Mouse (Mus musculus) liver, postnatal 0 days (tissue): Measurements from ENCODE around the gene Olfr829. TPM values are rescaled to one million over a fixed set of nuclear protein-coding genes. Genes with fewer than 3 reads are reported as not detected.
"Not testable (repeated sequence)": the region's sequence is repeated elsewhere in the genome, so short reads cannot be mapped to it uniquely, and the experiment has no call there.

Experiments
- ATAC-seq: fragments of 200-750 bp; cut with Nextera tagmentation; 2 replicates; pipeline ENCODE4 v1.8.0; 2017; ENCODE audit warnings: mild to moderate bottlenecking, moderate library complexity
- DNase-seq: peaks from one replicate; pipeline ENCODE4 v3.0.0-alpha.2; 2016
- H3K27ac ChIP-seq: fragments of 300-500 bp; sonication (generic); 2 replicates; pipeline ENCODE4 v1.5.1; 2014; ENCODE audit warnings: antibody characterized with exemption, moderate library complexity, mild to moderate bottlenecking, low read depth
- H3K27me3 ChIP-seq: fragments of 300-500 bp; sonication (generic); 2 replicates; pipeline ENCODE4 v1.6.1; 2014; ENCODE audit warnings: low read length, control low read depth, mixed read lengths; ENCODE audit not compliant: insufficient read depth
- H3K36me3 ChIP-seq: fragments of 300-500 bp; sonication (generic); replicated peaks from 2 replicates; pipeline ENCODE4 v1.6.1; 2014; ENCODE audit warnings: mild to moderate bottlenecking, control low read depth, low read length, moderate library complexity, mixed read lengths; ENCODE audit not compliant: insufficient read depth
- H3K4me1 ChIP-seq: fragments of 300-500 bp; sonication (generic); 2 replicates; pipeline ENCODE4 v1.6.1; 2014; ENCODE audit warnings: antibody characterized with exemption, mild to moderate bottlenecking, control low read depth; ENCODE audit not compliant: insufficient read depth
- H3K4me2 ChIP-seq: fragments of 300-500 bp; sonication (generic); 2 replicates; pipeline ENCODE4 v1.6.1; 2014; ENCODE audit warnings: low read depth, mild to moderate bottlenecking, low read length, moderate library complexity, mixed read lengths
- H3K4me3 ChIP-seq: fragments of 300-500 bp; sonication (generic); 2 replicates; pipeline ENCODE4 v1.5.1; 2014; ENCODE audit warnings: low read depth, low read length
- H3K9ac ChIP-seq: fragments of 300-500 bp; sonication (generic); replicated peaks from 2 replicates; pipeline ENCODE4 v1.6.1; 2014; ENCODE audit warnings: mild to moderate bottlenecking, moderate library complexity
- H3K9me3 ChIP-seq: fragments of 300-500 bp; sonication (generic); 2 replicates; pipeline ENCODE4 v1.6.1; 2016; ENCODE audit warnings: mild to moderate bottlenecking, control low read depth, low read length, mixed read lengths
- CTCF ChIP-seq: sonication (generic); IDR thresholded peaks from 2 replicates; pipeline ENCODE4 v1.5.1; 2016; ENCODE audit warnings: antibody characterized with exemption, low read depth
- EP300 ChIP-seq: IDR thresholded peaks from 2 replicates; pipeline ENCODE4 v1.6.1; 2016; ENCODE audit warnings: antibody characterized with exemption, low read depth, mild to moderate bottlenecking
- WGBS: fragments of 180-500 bp; shearing (Covaris S2); extraction: QIAGEN DNeasy Blood & Tissue Kit; methylation state at CpG from one replicate; pipeline ENCODE4 v1.1.7; 2014; ENCODE audit not compliant: insufficient replicate concordance; 5-methylcytosine and 5-hydroxymethylcytosine counted together
- polyA plus RNA-seq: library from polyadenylated mRNA; unstranded; fragments of >200 nt; fragmentation: Nextera tagmentation; extraction: Ambion mirVana; gene quantifications from 2 replicates; pipeline ENCODE4 v1.2.1, GENCODE M21; 2015

Gene Olfr829
- polyA plus RNA-seq, result not detected in 2 replicates

DNA sequence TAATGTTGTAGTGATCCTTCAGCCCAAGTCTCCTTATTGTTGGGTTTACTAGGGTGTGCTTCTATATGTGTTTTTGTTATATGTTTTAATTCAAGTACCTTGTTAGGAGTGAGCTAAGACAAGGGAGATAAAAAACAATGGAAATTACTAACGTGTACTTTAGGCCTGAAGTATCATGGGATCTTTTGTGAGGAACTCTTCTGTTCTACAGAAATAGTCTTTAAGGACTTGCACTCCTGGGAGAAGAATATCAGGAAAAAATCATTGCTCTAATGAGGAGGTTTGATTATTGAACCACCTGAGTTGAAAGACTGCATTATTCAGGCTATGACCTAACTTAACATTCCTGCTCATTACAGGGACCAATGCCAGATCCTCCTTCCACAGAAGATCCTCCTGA, at the start of gene Olfr829:
Gene Olfr829, plus strand, starts transcription at position 301 of the 400 bp plus-strand sequence.
- no peak within 1 kb of the TSS for H3K27ac ChIP-seq
- no peak within 1 kb of the TSS for H3K4me2 ChIP-seq
- H3K4me1 ChIP-seq, result no peaks in the 10 kb centered on the region
- no peaks in the 10 kb centered on the region for H3K36me3 ChIP-seq
- ATAC-seq (no peak), DNase-seq (no peak)
- H3K9ac ChIP-seq, result no peak within 1 kb of the TSS
- H3K27me3 ChIP-seq, result no peaks in the 10 kb centered on the region
- H3K4me3 ChIP-seq, result no peak within 1 kb of the TSS
- no peaks in the 10 kb centered on the region for H3K9me3 ChIP-seq
- WGBS, result 43% methylated on average over 1 of the region's 1 CpGs
- TF ChIP-seq EP300 (no peak), CTCF (no peak)

DNA sequence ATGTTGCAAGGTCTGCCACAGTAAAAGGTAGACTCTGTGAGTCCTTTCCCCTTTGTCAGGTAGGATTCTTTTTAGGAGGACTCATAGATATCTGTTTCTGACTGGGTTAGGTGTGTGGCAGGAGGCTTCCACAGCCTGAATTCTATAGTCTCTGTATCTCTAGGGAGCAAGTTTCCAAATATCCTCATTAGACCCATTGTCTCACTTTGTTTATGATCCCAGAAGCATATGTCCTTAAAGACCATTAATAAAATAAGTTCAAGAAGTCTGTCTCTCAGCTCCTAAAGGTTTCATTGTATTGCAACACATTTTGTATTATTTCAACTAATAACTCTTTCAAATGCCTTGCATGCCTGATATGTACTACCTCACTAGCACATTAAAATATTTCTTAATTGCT, 35.3 kb upstream of the Olfr829 start, which contains the start of gene Olfr828:
Gene Olfr828, minus strand, starts transcription at position 101 of the 400 bp plus-strand sequence.
- no peak within 1 kb of the TSS for H3K27ac ChIP-seq
- H3K4me3 ChIP-seq, result no peak within 1 kb of the TSS
- no peaks in the 10 kb centered on the region for H3K36me3 ChIP-seq
- TF ChIP-seq CTCF, result no peak
- no peak for TF ChIP-seq EP300
- no peak for DNase-seq
- H3K4me2 ChIP-seq, result no peak within 1 kb of the TSS
- H3K9me3 ChIP-seq, result no peaks in the 10 kb centered on the region
- H3K4me1 ChIP-seq, result no peaks in the 10 kb centered on the region
- no peak for ATAC-seq
- H3K9ac ChIP-seq, result no peak within 1 kb of the TSS
- H3K27me3 ChIP-seq, result no peaks in the 10 kb centered on the region

DNA sequence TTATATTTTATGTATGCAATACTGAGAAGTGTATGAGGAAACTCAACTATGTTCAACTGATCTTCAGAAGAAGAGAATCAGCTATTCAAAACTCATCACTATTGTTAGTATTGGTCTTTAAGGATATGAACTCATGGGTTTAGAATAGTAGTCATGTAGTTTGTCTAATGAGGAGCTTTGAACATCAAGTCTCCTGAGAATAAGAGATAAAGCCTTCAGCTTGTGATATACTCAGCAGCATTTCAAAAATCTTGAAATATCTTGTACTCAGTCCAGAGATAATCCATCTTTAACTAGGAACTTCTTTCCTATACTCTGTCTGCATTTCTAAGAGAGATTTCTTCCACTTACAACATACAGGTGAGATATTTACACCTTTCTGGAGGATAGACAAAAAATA, 19.7 kb downstream of the Olfr829 start, which contains the start of gene Olfr830:
Gene Olfr830, plus strand, starts transcription at position 301 of the 400 bp plus-strand sequence.
- Histone ChIP-seq H3K4me1 (no peaks in the 10 kb centered on the region), H3K36me3 (no peaks in the 10 kb centered on the region), H3K9me3 (no peaks in the 10 kb centered on the region), H3K9ac (no peak within 1 kb of the TSS), H3K4me2 (no peak within 1 kb of the TSS), H3K27ac (no peak within 1 kb of the TSS), H3K4me3 (no peak within 1 kb of the TSS), H3K27me3 (no peaks in the 10 kb centered on the region)
- TF ChIP-seq CTCF (no peak), EP300 (no peak)
- ATAC-seq (no peak), DNase-seq (no peak)

DNA sequence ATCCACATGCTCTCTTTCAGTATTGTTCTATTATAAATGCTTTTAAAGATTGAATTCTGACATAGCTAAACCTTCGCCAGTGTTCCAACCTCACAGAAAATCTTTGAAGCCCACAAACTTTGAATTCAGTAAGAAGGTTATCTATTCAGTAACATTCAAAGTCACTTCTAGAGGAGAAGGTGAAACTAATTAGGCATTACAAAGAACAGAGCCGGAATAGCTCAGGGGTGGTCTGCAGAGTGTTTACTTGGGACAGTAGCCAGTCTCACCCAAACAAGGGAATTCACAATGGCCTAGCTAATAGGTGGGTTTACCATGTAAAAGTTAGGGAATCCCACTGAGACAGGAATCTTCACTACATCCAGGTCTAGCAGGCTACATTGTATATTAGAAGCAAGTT, 53.0 kb downstream of the Olfr829 start:
- H3K27me3 ChIP-seq, H3K4me2 ChIP-seq, H3K4me1 ChIP-seq, H3K4me3 ChIP-seq, H3K9ac ChIP-seq, H3K36me3 ChIP-seq, H3K9me3 ChIP-seq, DNase-seq, ATAC-seq, H3K27ac ChIP-seq: not testable (repeated sequence)
- WGBS, result 51% methylated on average over 2 of the region's 2 CpGs

Other genes with a start within 250 kb of the Olfr829 start
- 0.33 and 0.38 TPM in 2 replicates for gene Muc16, start 180.4 kb upstream of the Olfr829 start, polyA plus RNA-seq
- gene Olfr24, start 90.9 kb upstream of the Olfr829 start, polyA plus RNA-seq, result not detected in 2 replicates
- not detected in 2 replicates for gene Olfr828, start 35.4 kb upstream of the Olfr829 start, polyA plus RNA-seq
- gene Olfr830, start 19.8 kb downstream of the Olfr829 start, polyA plus RNA-seq, result not detected in 2 replicates
- not detected in 2 replicates for gene Olfr832, start 82.2 kb downstream of the Olfr829 start, polyA plus RNA-seq
- not detected in 2 replicates for gene Olfr834, start 133.1 kb downstream of the Olfr829 start, polyA plus RNA-seq
- gene Olfr835, start 177.8 kb downstream of the Olfr829 start, polyA plus RNA-seq, result not detected in 2 replicates